Mouse (Mus musculus): ENCODE measurements around the gene Nav2.

GRCm38 (mm10) chr7:49017794-49018193 is 109.3 kb downstream of the Nav2 start:
- no peak for TF ChIP-seq CTCF (conservative IDR thresholded peaks at IDR 0.05; ENCODE audit: low read length)
- TF ChIP-seq POU5F1 (IDR thresholded peaks at IDR 0.05; ENCODE audit: borderline replicate concordance, low read length), result no peak
- TF ChIP-seq NANOG (IDR thresholded peaks at IDR 0.05; ENCODE audit: borderline replicate concordance, low read length), result no peak

All from E14TG2a.4 (cell line).